Mouse (Mus musculus) thymus, adult 2 months (tissue): ENCODE results near the gene Atp5mpl.

Source experiments
- CTCF ChIP-seq: fragments of 200-500 bp; IDR thresholded peaks from 2 replicates; pipeline ENCODE4 v1.5.1; 2012; ENCODE audit warnings: mild to moderate bottlenecking, control low read depth, low read length, moderate library complexity, borderline replicate concordance; ENCODE audit not compliant: control insufficient read depth, poor library complexity, insufficient read depth; ENCODE audit errors: extremely low read depth
- POLR2A ChIP-seq: fragments of 200-500 bp; IDR thresholded peaks from 2 replicates; pipeline ENCODE4 v1.6.1; 2012; ENCODE audit warnings: mild to moderate bottlenecking, low read length, control low read depth, moderate library complexity; ENCODE audit not compliant: control insufficient read depth, poor library complexity, insufficient read depth; ENCODE audit errors: extremely low read depth

- no peak for TF ChIP-seq CTCF
- TF ChIP-seq POLR2A: no peak
Measured at GRCm38 (mm10) chr12:111999735-112000134, 33.0 kb upstream of the Atp5mpl start.
